Mouse (Mus musculus) embryonic facial prominence, embryonic 13.5 days (tissue): ENCODE measurements around the gene Nwd2. TPM values are rescaled to one million over a fixed set of nuclear protein-coding genes. Genes with fewer than 3 reads are reported as not detected.

Experiments
- ATAC-seq: fragments of 200-750 bp; cut with Nextera tagmentation; 2 replicates; pipeline ENCODE4 v1.8.0; 2017; ENCODE audit warnings: low read depth; ENCODE audit not compliant: insufficient number of reproducible peaks, insufficient read depth, low FRiP score, low TSS enrichment
- H3K27ac ChIP-seq: fragments of 300-500 bp; sonication (generic); 2 replicates; pipeline ENCODE4 v1.5.1; 2015; ENCODE audit warnings: moderate library complexity, mild to moderate bottlenecking, inconsistent platforms
- H3K27me3 ChIP-seq: fragments of 300-500 bp; sonication (generic); 2 replicates; pipeline ENCODE4 v1.6.1; 2015; ENCODE audit warnings: mild to moderate bottlenecking, inconsistent platforms
- H3K36me3 ChIP-seq: fragments of 300-500 bp; sonication (generic); 2 replicates; pipeline ENCODE4 v1.6.1; 2015; ENCODE audit warnings: mild to moderate bottlenecking, inconsistent platforms
- H3K4me1 ChIP-seq: fragments of 300-500 bp; sonication (generic); 2 replicates; pipeline ENCODE4 v1.6.1; 2015; ENCODE audit warnings: inconsistent platforms
- H3K4me2 ChIP-seq: fragments of 300-500 bp; sonication (generic); 2 replicates; pipeline ENCODE4 v1.6.1; 2015; ENCODE audit warnings: moderate library complexity, mild to moderate bottlenecking, inconsistent platforms
- H3K4me3 ChIP-seq: fragments of 300-500 bp; sonication (generic); 2 replicates; pipeline ENCODE4 v1.5.1; 2015; ENCODE audit warnings: mild to moderate bottlenecking, inconsistent platforms
- H3K9ac ChIP-seq: fragments of 300-500 bp; sonication (generic); 2 replicates; pipeline ENCODE4 v1.6.1; 2015; ENCODE audit warnings: mild to moderate bottlenecking, inconsistent platforms
- H3K9me3 ChIP-seq: fragments of 300-500 bp; sonication (generic); 2 replicates; pipeline ENCODE4 v1.6.1; 2016; ENCODE audit warnings: inconsistent platforms
- WGBS: fragments of 180-500 bp; shearing (Covaris S2); methylation state at CpG from one replicate; pipeline ENCODE4 v1.1.7; 2015; ENCODE audit warnings: mixed read lengths; 5-methylcytosine and 5-hydroxymethylcytosine counted together
- polyA plus RNA-seq: library from polyadenylated mRNA; unstranded; fragments of >200 nt; fragmentation: Nextera tagmentation; extraction: Ambion mirVana; gene quantifications from 2 replicates; pipeline ENCODE4 v1.2.1, GENCODE M21; 2015

Gene Nwd2
- polyA plus RNA-seq, result 0.31 and 0.48 TPM in 2 replicates

GRCm38 (mm10) chr5:63649070-63649532 lies at the start of gene Nwd2:
Gene Nwd2, plus strand, starts transcription at chr5:63649102.
- Histone ChIP-seq H3K4me1 (peaks cover 16% of the 10 kb centered on the region; the same call in 1 of the 2 replicates), H3K9me3 (no peaks in the 10 kb centered on the region), H3K27ac (no peak within 1 kb of the TSS), H3K9ac (peak within 1 kb of the TSS; percentile 63), H3K4me2 (peak within 1 kb of the TSS; percentile 97), H3K36me3 (no peaks in the 10 kb centered on the region), H3K27me3 (peaks cover 62% of the 10 kb centered on the region), H3K4me3 (peak within 1 kb of the TSS; percentile 51)
- ATAC-seq, result no peak
- under 1% methylated on average over 29 of the region's 29 CpGs for WGBS

GRCm38 (mm10) chr5:63607447-63607846 lies 41.5 kb upstream of the Nwd2 start:
- no peak overlapping the region for H3K9ac ChIP-seq
- no peak for ATAC-seq
- H3K27me3 ChIP-seq, result no peaks in the 10 kb centered on the region
- no peaks in the 10 kb centered on the region for H3K36me3 ChIP-seq
- H3K27ac ChIP-seq, result no peak overlapping the region
- WGBS, result 61% methylated on average over 2 of the region's 2 CpGs
- H3K4me2 ChIP-seq, result no peak overlapping the region
- no peak overlapping the region for H3K4me3 ChIP-seq
- no peaks in the 10 kb centered on the region for H3K4me1 ChIP-seq
- H3K9me3 ChIP-seq, result no peaks in the 10 kb centered on the region

GRCm38 (mm10) chr5:63616792-63617668 lies 31.9 kb upstream of the Nwd2 start:
- Histone ChIP-seq H3K9ac (no peak overlapping the region), H3K27me3 (no peaks in the 10 kb centered on the region), H3K4me2 (no peak overlapping the region), H3K9me3 (no peaks in the 10 kb centered on the region), H3K4me1 (no peaks in the 10 kb centered on the region), H3K4me3 (no peak overlapping the region), H3K27ac (no peak overlapping the region), H3K36me3 (no peaks in the 10 kb centered on the region)
- WGBS, result 81% methylated on average over 3 of the region's 3 CpGs
- no peak for ATAC-seq

GRCm38 (mm10) chr5:63624123-63624522 lies 24.8 kb upstream of the Nwd2 start:
- H3K27ac ChIP-seq, result no peak overlapping the region
- H3K27me3 ChIP-seq, result no peaks in the 10 kb centered on the region
- no peak overlapping the region for H3K9ac ChIP-seq
- no peak overlapping the region for H3K4me2 ChIP-seq
- H3K9me3 ChIP-seq, result no peaks in the 10 kb centered on the region
- no peak overlapping the region for H3K4me3 ChIP-seq
- WGBS, result 72% methylated on average over 3 of the region's 3 CpGs
- no peak for ATAC-seq
- H3K4me1 ChIP-seq, result no peaks in the 10 kb centered on the region
- no peaks in the 10 kb centered on the region for H3K36me3 ChIP-seq

- no peak overlapping the region for H3K9ac ChIP-seq
- no peak for ATAC-seq
- no peaks in the 10 kb centered on the region for H3K27me3 ChIP-seq
- H3K4me1 ChIP-seq, result no peaks in the 10 kb centered on the region
- H3K9me3 ChIP-seq, result no peaks in the 10 kb centered on the region
- H3K4me3 ChIP-seq, result no peak overlapping the region
- WGBS, result 95% methylated on average over 1 of the region's 1 CpGs
- no peaks in the 10 kb centered on the region for H3K36me3 ChIP-seq
- no peak overlapping the region for H3K27ac ChIP-seq
- H3K4me2 ChIP-seq, result no peak overlapping the region
Observed at GRCm38 (mm10) chr5:63627832-63628530, 20.9 kb upstream of the Nwd2 start.

GRCm38 (mm10) chr5:63628531-63628871 lies 20.4 kb upstream of the Nwd2 start:
- Histone ChIP-seq H3K36me3 (no peaks in the 10 kb centered on the region), H3K9ac (no peak overlapping the region), H3K9me3 (no peaks in the 10 kb centered on the region), H3K4me3 (no peak overlapping the region), H3K4me1 (no peaks in the 10 kb centered on the region), H3K27ac (no peak overlapping the region), H3K27me3 (no peaks in the 10 kb centered on the region), H3K4me2 (no peak overlapping the region)
- no peak for ATAC-seq
- 83% methylated on average over 3 of the region's 3 CpGs for WGBS

- ATAC-seq, result no peak
- WGBS, result 54% methylated on average over 2 of the region's 2 CpGs
- H3K4me1 ChIP-seq, result no peaks in the 10 kb centered on the region
- no peak overlapping the region for H3K4me3 ChIP-seq
- H3K27ac ChIP-seq, result no peak overlapping the region
- H3K27me3 ChIP-seq, result no peaks in the 10 kb centered on the region
- H3K9ac ChIP-seq, result no peak overlapping the region
- H3K4me2 ChIP-seq, result no peak overlapping the region
- H3K36me3 ChIP-seq, result no peaks in the 10 kb centered on the region
- H3K9me3 ChIP-seq, result no peaks in the 10 kb centered on the region
Observed at GRCm38 (mm10) chr5:63634636-63635035, 14.3 kb upstream of the Nwd2 start.

- Histone ChIP-seq H3K4me1 (peaks cover 16% of the 10 kb centered on the region; the same call in 1 of the 2 replicates), H3K9me3 (no peaks in the 10 kb centered on the region), H3K36me3 (no peaks in the 10 kb centered on the region), H3K27me3 (peaks cover 62% of the 10 kb centered on the region), H3K4me2 (no peak overlapping the region), H3K4me3 (no peak overlapping the region), H3K27ac (no peak overlapping the region), H3K9ac (no peak overlapping the region)
- no peak for ATAC-seq
- WGBS, result 29% methylated on average over 2 of the region's 2 CpGs
Observed at GRCm38 (mm10) chr5:63648187-63648586, 715 bp upstream of the Nwd2 start.

- ATAC-seq, result no peak
- Histone ChIP-seq H3K27me3 (peaks cover 62% of the 10 kb centered on the region), H3K4me1 (peaks cover 16% of the 10 kb centered on the region; the same call in 1 of the 2 replicates), H3K4me3 (peak overlapping the region; percentile 51), H3K4me2 (peak overlapping the region; percentile 97), H3K9me3 (no peaks in the 10 kb centered on the region), H3K9ac (peak overlapping the region; percentile 63), H3K27ac (no peak overlapping the region), H3K36me3 (no peaks in the 10 kb centered on the region)
- under 1% methylated on average over 83 of the region's 83 CpGs for WGBS
Observed at GRCm38 (mm10) chr5:63649533-63650464, 897 bp downstream of the Nwd2 start.

GRCm38 (mm10) chr5:63651813-63652212 lies 2.9 kb downstream of the Nwd2 start:
- Histone ChIP-seq H3K4me2 (no peak overlapping the region), H3K9me3 (no peaks in the 10 kb centered on the region), H3K4me3 (no peak overlapping the region), H3K9ac (no peak overlapping the region), H3K36me3 (no peaks in the 10 kb centered on the region), H3K27me3 (peaks cover 58% of the 10 kb centered on the region), H3K4me1 (peaks cover 16% of the 10 kb centered on the region; the same call in 1 of the 2 replicates), H3K27ac (no peak overlapping the region)
- ATAC-seq, result no peak

GRCm38 (mm10) chr5:63652705-63653104 lies 3.8 kb downstream of the Nwd2 start:
- peaks cover 16% of the 10 kb centered on the region; the same call in 1 of the 2 replicates for H3K4me1 ChIP-seq
- ATAC-seq, result no peak
- 88% methylated on average over 2 of the region's 2 CpGs for WGBS
- no peak overlapping the region for H3K4me2 ChIP-seq
- no peak overlapping the region for H3K9ac ChIP-seq
- no peaks in the 10 kb centered on the region for H3K9me3 ChIP-seq
- H3K27me3 ChIP-seq, result peaks cover 52% of the 10 kb centered on the region
- no peak overlapping the region for H3K27ac ChIP-seq
- H3K36me3 ChIP-seq, result no peaks in the 10 kb centered on the region
- H3K4me3 ChIP-seq, result no peak overlapping the region
